Mouse (Mus musculus) thymus, postnatal 10 days (tissue): Measurements from ENCODE around the gene Vangl2.

ENCODE experiments used
- DNase-seq, 2 experiments: peaks; one replicate each; pipeline ENCODE4 v3.0.0; 2021; ENCODE audit warnings: low spot score in 2 of 2

Gene Vangl2

GRCm38 (mm10) chr1:172028394-172029275 is at the start of gene Vangl2:
Gene Vangl2 (minus strand): TSS chr1:172028444.
- DNase-seq, result no peak

DNA sequence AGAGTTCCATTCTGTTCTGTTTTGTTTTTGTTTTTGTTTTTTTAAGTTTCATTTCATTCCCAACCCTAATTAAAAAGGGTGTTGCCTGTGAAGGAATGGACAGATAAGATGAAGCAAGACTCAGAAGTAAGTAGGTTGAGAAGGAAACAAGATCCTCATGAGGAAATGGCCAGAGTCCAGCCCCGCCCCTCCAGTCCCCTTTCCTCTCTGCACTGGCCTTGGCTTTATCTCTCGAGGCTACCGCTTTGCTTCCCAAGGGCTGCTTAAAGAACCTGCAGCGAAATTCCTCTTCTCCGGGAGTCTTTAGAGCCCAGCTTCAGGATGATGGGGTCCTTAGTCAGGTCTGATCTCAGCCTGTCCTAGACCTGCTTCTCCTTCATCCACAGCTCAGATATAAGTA is 49.7 kb upstream of the Vangl2 start:
- no peak for DNase-seq

- no peak for DNase-seq
Observed at GRCm38 (mm10) chr1:172072604-172073003, 44.4 kb upstream of the Vangl2 start.

- DNase-seq, result no peak
Observed at GRCm38 (mm10) chr1:172071556-172071955, 43.3 kb upstream of the Vangl2 start.

DNA sequence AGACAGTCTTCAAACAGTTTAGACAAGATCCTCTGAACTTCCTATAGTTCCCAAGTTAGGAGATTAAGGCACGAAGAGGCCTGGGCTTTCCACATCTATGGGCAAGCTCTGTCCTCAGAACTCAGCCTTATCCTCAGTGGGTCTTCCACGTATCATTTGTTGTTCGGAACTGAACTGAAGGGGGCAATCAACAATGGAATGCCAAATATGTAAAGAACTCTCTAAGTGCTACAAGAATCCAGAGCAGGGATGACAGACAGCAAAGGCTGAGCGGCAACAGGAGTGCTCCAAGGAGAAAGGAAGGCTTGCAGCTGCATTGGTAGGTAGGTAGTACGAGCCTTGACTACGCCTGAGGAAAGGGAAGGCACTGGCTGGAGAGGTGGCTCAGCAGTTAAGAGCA is 42.0 kb upstream of the Vangl2 start:
- no peak for DNase-seq

- DNase-seq, result no peak
Observed at GRCm38 (mm10) chr1:172064613-172065141, 36.4 kb upstream of the Vangl2 start.

DNA sequence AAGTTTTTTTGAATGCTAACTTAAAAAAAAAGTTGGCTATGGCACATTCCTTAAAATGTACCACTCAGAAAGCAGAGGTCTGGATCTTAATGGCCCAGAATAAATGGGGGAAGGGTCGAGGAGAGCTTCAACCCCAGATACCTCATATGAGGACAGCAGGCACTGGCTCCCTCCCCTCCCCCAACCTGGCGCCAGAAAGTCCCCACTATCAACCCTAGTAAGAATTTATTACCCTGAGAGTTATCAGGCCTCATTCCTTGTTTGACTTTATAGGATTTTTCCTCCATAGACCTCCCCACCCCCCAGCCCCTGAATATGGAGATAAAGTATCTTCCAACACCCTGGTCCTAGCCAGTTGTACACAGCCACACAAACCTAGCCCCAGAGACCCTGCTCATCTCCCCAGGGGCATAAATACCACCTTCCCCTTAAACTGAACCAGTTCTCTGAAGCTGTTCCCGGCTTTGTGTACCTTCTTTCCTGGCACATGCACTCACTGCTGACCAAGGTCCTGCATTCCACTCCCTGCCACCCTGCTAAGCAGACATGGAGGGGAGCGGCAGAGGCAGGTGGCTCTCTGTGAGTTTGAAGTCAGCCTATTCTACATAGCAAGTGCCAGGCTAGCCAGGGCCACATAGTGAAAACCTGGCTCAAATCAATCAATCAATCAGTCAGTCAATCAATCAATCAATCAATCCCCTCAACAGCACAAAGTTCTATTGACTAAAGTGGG is 35.2 kb upstream of the Vangl2 start:
- DNase-seq, result no peak

GRCm38 (mm10) chr1:172062101-172062500 is 33.9 kb upstream of the Vangl2 start:
- DNase-seq, result no peak

DNA sequence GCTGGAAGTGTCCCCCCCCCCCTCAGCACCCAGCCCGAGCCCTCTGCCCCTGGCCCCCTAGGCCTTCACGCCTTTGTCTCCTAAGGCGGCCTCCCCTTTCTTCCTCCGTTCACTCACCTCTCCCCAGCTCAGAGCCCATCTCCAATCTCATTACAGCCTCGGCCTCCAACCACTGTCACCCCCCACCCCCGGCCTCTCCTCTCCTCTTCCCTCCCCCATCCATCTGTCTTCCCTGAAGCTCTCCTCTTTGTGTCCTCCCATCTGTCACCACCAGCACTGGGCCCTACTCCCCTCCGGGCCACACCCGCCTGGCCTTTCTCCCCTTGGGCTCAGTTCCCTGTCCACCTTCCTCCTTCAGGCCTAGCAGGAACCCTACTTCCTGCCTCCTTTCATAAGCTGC is 33.0 kb upstream of the Vangl2 start:
- no peak for DNase-seq

DNA sequence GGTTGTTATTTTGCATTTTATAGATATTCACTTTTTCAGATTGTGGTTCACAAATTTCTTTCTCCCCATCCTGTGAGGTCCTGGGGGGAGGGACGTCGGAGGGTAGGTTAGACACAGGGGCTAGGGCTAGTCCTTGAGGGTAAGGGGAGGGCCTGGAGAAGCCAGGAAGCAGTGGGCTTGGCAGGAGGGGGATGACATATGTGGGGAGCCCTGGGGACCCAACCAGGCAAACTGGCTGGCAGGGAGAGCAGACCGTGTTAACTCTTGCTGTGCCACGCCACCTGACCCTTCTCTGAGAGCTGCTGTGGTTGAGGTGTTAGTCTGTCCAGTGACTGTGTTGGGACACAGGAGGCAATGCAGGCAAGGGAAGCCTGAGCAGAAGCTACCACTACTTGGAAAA is 32.4 kb upstream of the Vangl2 start:
- no peak for DNase-seq

- DNase-seq, result no peak
Observed at GRCm38 (mm10) chr1:172058874-172059273, 30.6 kb upstream of the Vangl2 start.

DNA sequence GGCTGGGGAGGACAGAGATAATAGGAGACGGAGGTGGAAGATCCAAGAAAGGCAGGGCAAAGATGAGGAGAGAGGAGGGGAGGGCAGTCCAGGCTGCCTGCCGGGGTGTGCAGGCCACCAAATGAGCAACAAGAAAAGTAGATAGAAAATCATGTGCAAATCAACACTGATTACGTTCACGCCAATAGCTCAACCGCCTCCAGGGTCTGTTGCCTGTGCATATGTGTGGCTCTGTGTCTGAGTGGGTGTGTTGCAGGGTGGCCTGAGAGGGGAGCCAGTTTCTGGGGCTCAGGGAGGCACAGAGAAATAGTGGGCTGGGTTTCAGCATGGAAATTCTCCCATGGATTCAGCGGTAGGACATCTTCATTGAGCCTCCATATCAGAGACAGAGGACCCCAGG is 30.1 kb upstream of the Vangl2 start:
- no peak for DNase-seq

DNA sequence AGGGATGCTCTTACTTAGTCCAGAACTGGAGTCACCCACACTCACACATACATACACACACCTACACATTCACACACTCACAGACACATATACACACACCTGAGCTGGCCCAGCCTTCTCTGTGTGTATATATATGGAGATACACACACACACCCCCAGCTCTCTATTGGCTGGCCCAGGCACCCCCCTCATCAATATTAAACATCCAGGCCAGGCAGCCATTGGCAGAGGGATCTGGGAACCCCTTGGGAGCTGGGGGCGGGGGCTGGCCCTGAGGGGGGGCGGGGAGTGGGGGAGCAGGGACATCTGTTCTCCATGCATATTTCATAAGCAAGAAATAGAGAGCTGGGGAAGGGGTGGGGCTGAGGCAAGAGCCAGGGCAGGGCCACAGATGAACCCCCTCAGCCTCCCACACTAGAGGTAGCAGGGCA is 29.3 kb upstream of the Vangl2 start, which contains the start of gene Nhlh1:
Nhlh1 (minus strand) TSS at position 83 of the 431 bp plus-strand sequence.
- no peak for DNase-seq

GRCm38 (mm10) chr1:172056251-172056650 is 28.0 kb upstream of the Vangl2 start:
- no peak for DNase-seq

- DNase-seq, result no peak
Observed at GRCm38 (mm10) chr1:172053541-172054440, 25.5 kb upstream of the Vangl2 start.

DNA sequence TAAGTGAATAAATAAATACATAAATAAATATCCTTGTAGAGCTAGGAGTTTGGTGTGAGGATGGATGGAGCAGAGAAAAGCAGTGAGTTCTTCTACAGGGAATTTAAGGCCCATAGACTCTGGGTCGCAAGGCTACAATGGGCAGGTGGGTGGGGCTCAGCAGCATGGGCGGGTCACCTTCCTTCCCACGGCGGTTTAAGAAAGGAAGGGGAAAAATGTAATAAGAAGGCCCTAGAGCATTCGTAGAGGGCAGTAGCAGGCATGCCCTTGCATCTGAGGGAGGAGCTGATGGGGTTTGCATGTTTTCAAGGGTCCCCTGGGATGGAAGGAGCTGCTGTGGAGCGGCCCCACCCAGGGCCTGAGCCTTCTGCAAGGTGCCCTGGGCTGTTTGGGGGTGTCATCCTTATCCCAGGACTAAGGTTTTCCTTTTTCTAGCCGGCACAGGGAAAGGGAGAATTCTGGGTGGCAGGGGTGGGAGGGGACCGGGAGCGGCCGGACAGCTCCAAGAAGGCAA is 24.6 kb upstream of the Vangl2 start:
- no peak for DNase-seq

- no peak for DNase-seq
Observed at GRCm38 (mm10) chr1:172049131-172049782, 21.0 kb upstream of the Vangl2 start.

- no peak for DNase-seq
Observed at GRCm38 (mm10) chr1:172048241-172048734, 20.0 kb upstream of the Vangl2 start.

DNA sequence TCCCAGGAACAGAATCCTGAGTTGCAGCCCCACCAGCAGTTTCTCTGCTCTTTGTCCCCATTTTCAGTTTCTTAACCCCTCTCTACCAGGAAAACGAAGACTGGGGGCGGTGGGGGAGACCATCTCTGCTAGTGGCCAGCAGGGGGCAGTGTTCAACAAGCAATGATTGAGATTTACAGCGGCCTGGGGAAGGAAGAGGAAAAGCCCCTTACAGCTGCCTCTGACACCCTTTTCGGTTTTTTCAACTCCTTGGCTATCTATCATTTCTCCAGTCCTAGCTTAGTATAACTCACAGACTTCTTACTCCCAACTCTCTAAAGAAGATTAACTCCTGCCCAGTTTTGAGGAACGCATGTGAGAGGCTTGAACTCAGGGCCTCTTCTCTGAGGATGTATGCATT is 18.7 kb upstream of the Vangl2 start:
- peak; percentile 60 to 83 for DNase-seq

- DNase-seq, result no peak
Observed at GRCm38 (mm10) chr1:172046410-172046809, 18.2 kb upstream of the Vangl2 start.

DNA sequence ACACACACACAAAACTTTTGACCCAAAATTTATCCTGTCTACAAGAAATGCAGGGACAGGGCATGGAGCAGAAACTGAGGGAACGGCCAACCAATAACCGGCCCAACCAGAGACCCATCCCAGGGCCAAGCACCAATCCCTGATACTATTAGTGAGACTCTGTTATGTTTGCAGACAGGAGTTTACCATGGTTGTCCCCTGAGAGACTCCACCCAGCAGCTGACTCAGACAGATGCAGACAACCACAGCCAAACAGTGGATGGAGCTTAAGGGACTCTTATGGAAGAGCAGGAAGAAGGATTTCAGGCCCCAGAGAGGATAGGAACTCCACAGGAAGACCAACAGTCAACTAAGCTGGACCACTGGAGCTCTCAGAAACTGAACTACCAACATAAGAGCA is 1.7 kb upstream of the Vangl2 start:
- DNase-seq, result no peak
